Mouse (Mus musculus) intestine, postnatal 0 days (tissue): ENCODE measurements at regions not wholly inside any gene's neighbourhood (a gene's known extent, or its start where the extent isn't known, plus 50 kb on each side); places are given as distances from the start of the nearest gene placed in this dataset.

Source experiments
- ATAC-seq: fragments of 200-750 bp; cut with Nextera tagmentation; 2 replicates; pipeline ENCODE4 v1.8.0; 2017; ENCODE audit warnings: mild to moderate bottlenecking, moderate TSS enrichment, moderate library complexity
- H3K27ac ChIP-seq: fragments of 300-500 bp; sonication (generic); 2 replicates; pipeline ENCODE4 v1.5.1; 2014; ENCODE audit warnings: mild to moderate bottlenecking, low read depth, low read length, moderate library complexity
- H3K27me3 ChIP-seq: fragments of 300-500 bp; sonication (generic); replicated peaks from 2 replicates; pipeline ENCODE4 v1.6.1; 2014; ENCODE audit warnings: low read length, mixed read lengths; ENCODE audit not compliant: control insufficient read depth, insufficient read depth
- H3K36me3 ChIP-seq: fragments of 300-500 bp; sonication (generic); 2 replicates; pipeline ENCODE4 v1.6.1; 2014; ENCODE audit warnings: mild to moderate bottlenecking, moderate library complexity; ENCODE audit not compliant: control insufficient read depth, insufficient read depth
- H3K4me1 ChIP-seq: fragments of 300-500 bp; sonication (generic); replicated peaks from 2 replicates; pipeline ENCODE4 v1.6.1; 2014; ENCODE audit warnings: antibody characterized with exemption, low read length, mixed read lengths; ENCODE audit not compliant: control insufficient read depth, insufficient read depth
- H3K4me2 ChIP-seq: fragments of 300-500 bp; sonication (generic); replicated peaks from 2 replicates; pipeline ENCODE4 v1.6.1; 2014; ENCODE audit warnings: low read depth, mild to moderate bottlenecking, moderate library complexity
- H3K4me3 ChIP-seq: fragments of 300-500 bp; sonication (generic); 2 replicates; pipeline ENCODE4 v1.5.1; 2014; ENCODE audit warnings: low read depth, low read length
- H3K9ac ChIP-seq: fragments of 300-500 bp; sonication (generic); 2 replicates; pipeline ENCODE4 v1.6.1; 2014; ENCODE audit warnings: mild to moderate bottlenecking, low read depth, low read length
- H3K9me3 ChIP-seq: fragments of 300-500 bp; sonication (generic); 2 replicates; pipeline ENCODE4 v1.6.1; 2016; ENCODE audit warnings: mixed run types; ENCODE audit not compliant: control insufficient read depth
- CTCF ChIP-seq: sonication (generic); IDR thresholded peaks from 2 replicates; pipeline ENCODE4 v1.5.1; 2016; ENCODE audit warnings: low read depth, mild to moderate bottlenecking, control low read depth, antibody characterized with exemption, moderate library complexity
- WGBS: fragments of 180-500 bp; shearing (Covaris S2); extraction: QIAGEN DNeasy Blood & Tissue Kit; methylation state at CpG from one replicate; pipeline ENCODE4 v1.1.7; 2014; 5-methylcytosine and 5-hydroxymethylcytosine counted together

DNA sequence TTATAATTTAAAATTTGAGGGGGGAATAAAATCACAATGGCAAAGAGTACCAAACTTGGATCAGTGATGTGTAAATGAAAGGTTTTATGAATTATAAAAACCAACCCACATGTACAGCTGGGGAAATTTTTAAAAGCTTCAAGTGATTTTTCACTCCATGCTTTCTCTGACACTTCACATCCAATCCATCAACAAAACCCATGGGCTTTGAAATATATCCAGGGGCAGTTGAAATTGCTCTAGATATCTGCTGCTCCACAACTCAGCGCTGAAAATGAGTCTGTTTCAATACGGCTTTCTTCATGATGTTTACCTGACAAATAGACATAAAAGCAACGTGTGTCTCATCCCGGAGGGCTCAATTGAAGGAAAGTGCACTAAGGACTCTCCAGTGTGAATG is 214.3 kb upstream of the Klhl1 start:
- Histone ChIP-seq H3K4me3 (no peak overlapping the region), H3K9me3 (no peaks in the 10 kb centered on the region), H3K27ac (no peak overlapping the region), H3K27me3 (no peaks in the 10 kb centered on the region), H3K9ac (no peak overlapping the region), H3K4me2 (no peak overlapping the region), H3K4me1 (no peaks in the 10 kb centered on the region), H3K36me3 (no peaks in the 10 kb centered on the region)
- WGBS, result 64% methylated on average over 4 of the region's 4 CpGs
- no peak for ATAC-seq
- no peak for TF ChIP-seq CTCF

DNA sequence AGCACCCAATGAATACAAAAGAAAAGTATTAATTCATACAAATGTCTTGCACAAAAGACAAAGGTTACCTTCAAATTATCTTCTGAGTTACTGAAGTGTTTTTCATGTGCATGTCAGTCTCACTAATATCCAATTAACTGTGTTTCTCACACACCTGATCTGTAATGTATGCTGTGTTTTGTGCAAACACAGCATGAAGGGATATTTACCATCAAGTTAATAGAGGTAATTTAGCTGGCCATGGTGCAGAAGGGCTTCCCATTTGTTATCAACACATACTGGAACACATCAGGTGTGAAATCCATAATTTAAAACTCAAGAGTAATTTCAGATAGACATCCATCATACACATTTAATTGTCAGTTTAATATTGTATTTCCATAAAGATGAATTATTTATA is 178.2 kb upstream of the Klhl1 start:
- Histone ChIP-seq H3K9ac (no peak overlapping the region), H3K4me3 (no peak overlapping the region), H3K4me1 (no peaks in the 10 kb centered on the region), H3K27me3 (no peaks in the 10 kb centered on the region), H3K27ac (no peak overlapping the region), H3K4me2 (no peak overlapping the region), H3K36me3 (no peaks in the 10 kb centered on the region), H3K9me3 (no peaks in the 10 kb centered on the region)
- no peak for ATAC-seq
- TF ChIP-seq CTCF, result no peak

DNA sequence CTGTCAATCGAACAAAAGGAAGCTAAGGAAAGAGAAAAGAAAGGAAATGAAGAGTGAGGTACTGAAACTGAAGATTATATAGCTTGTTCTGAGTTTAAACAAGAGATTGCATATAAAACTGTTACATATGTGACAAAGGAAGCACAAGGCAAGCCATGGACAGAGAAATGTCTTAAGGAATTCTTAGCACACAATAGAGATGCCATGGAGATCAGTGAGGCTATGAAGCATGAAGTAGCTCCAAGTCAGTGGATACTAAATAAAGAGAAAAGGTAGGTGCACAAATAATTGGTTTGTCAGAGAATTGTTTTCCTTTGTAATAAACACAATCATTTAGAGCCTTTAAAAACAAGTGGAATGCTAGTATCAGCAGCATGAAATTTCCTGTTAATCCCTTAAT is 172.0 kb upstream of the Klhl1 start:
- Histone ChIP-seq H3K4me1 (no peaks in the 10 kb centered on the region), H3K27me3 (no peaks in the 10 kb centered on the region), H3K4me3 (no peak overlapping the region), H3K9ac (no peak overlapping the region), H3K36me3 (no peaks in the 10 kb centered on the region), H3K9me3 (no peaks in the 10 kb centered on the region), H3K27ac (no peak overlapping the region), H3K4me2 (no peak overlapping the region)
- TF ChIP-seq CTCF, result no peak
- 46% methylated on average over 1 of the region's 1 CpGs for WGBS
- no peak for ATAC-seq

GRCm38 (mm10) chr14:96683943-96684342 is 165.0 kb upstream of the Klhl1 start:
- Histone ChIP-seq H3K4me3 (no peak overlapping the region), H3K9me3 (no peaks in the 10 kb centered on the region), H3K36me3 (no peaks in the 10 kb centered on the region), H3K4me1 (no peaks in the 10 kb centered on the region), H3K9ac (no peak overlapping the region), H3K27ac (no peak overlapping the region), H3K4me2 (no peak overlapping the region), H3K27me3 (no peaks in the 10 kb centered on the region)
- no peak for TF ChIP-seq CTCF
- no peak for ATAC-seq
- 77% methylated on average over 5 of the region's 5 CpGs for WGBS

- Histone ChIP-seq H3K4me1 (no peaks in the 10 kb centered on the region), H3K9ac (no peak overlapping the region), H3K4me2 (no peak overlapping the region), H3K27me3 (no peaks in the 10 kb centered on the region), H3K27ac (no peak overlapping the region), H3K9me3 (no peaks in the 10 kb centered on the region), H3K36me3 (no peaks in the 10 kb centered on the region), H3K4me3 (no peak overlapping the region)
- WGBS, result 60% methylated on average over 3 of the region's 3 CpGs
- ATAC-seq, result no peak
- TF ChIP-seq CTCF, result no peak
These were observed 162.8 kb upstream of the Klhl1 start for GRCm38 (mm10) chr14:96681740-96682139.

- TF ChIP-seq CTCF, result no peak
- no peak for ATAC-seq
- WGBS, result 51% methylated on average over 1 of the region's 1 CpGs
- H3K4me1 ChIP-seq, result no peaks in the 10 kb centered on the region
- no peak overlapping the region for H3K4me3 ChIP-seq
- no peaks in the 10 kb centered on the region for H3K36me3 ChIP-seq
- no peak overlapping the region for H3K27ac ChIP-seq
- no peak overlapping the region for H3K9ac ChIP-seq
- H3K9me3 ChIP-seq, result no peaks in the 10 kb centered on the region
- no peaks in the 10 kb centered on the region for H3K27me3 ChIP-seq
- no peak overlapping the region for H3K4me2 ChIP-seq
These were observed 157.3 kb upstream of the Klhl1 start for GRCm38 (mm10) chr14:96676213-96676612.

GRCm38 (mm10) chr14:96668635-96669034 is 149.7 kb upstream of the Klhl1 start:
- TF ChIP-seq CTCF, result no peak
- no peak overlapping the region for H3K4me3 ChIP-seq
- 67% methylated on average over 2 of the region's 2 CpGs for WGBS
- no peaks in the 10 kb centered on the region for H3K36me3 ChIP-seq
- no peaks in the 10 kb centered on the region for H3K4me1 ChIP-seq
- no peak overlapping the region for H3K9ac ChIP-seq
- no peak overlapping the region for H3K27ac ChIP-seq
- no peak overlapping the region for H3K4me2 ChIP-seq
- no peaks in the 10 kb centered on the region for H3K9me3 ChIP-seq
- no peak for ATAC-seq
- H3K27me3 ChIP-seq, result no peaks in the 10 kb centered on the region
